Mouse (Mus musculus): ENCODE measurements around the gene Tshz2.
A peak's percentile ranks its signal among the peaks of the same experiment; 100 is the strongest.

Gene Tshz2

DNA sequence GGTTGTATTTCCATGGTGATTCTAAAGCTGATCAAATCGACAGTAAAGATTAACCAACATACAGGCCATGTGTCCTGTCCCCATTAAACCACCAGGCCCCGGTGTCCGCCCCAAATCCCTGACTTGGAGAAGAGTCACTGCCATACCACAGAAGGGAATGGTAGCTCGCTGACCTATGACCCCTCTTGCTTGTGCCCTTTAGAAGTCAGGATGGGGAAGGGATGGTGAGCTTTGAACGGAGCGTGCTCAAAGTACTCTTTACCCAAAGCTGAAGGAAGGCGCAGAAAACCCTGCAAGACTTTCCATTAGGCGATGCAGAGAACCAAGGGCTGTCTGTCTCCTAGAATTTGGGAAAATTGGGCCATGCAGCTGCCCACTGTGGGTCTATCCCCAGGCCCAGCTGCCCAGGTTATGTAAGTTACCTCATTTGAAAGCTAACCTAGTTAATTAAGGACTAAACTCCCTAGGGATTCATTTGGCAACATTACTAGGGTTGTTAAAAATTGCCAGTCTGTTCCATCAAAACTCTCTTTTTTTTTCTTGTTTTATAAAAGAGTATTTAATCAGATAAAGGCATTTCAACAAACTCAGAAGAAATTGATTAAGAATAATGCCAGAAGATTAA, 238.7 kb downstream of the Tshz2 start:
- DNase-seq (ENCODE audit: low spot score): no peak

GRCm38 (mm10) chr2:169873442-169873841, 240.6 kb downstream of the Tshz2 start:
- DNase-seq (ENCODE audit: low spot score): no peak

DNA sequence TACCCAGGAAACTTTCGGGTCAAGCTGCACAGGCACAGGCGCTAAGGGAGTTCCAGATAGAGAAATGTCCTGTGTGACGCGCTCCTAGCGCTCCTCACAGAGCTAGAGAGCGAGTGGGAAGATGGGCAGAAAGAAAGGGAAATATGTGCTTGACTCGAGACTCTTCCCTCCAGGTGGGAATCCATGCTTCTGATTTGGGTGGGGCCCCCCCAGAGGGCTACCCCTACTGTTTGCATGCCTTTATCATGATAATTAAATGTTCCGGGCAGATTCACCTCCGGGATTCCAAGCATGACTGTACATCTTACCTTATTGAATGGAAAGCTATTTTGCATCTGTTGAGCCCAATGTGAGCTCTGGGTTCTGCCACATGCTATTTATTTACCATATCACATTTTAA, 255.1 kb downstream of the Tshz2 start:
- DNase-seq (ENCODE audit: low spot score): no peak

- DNase-seq (ENCODE audit: low spot score): no peak
These were observed 259.7 kb downstream of the Tshz2 start for GRCm38 (mm10) chr2:169892441-169893038.

DNA sequence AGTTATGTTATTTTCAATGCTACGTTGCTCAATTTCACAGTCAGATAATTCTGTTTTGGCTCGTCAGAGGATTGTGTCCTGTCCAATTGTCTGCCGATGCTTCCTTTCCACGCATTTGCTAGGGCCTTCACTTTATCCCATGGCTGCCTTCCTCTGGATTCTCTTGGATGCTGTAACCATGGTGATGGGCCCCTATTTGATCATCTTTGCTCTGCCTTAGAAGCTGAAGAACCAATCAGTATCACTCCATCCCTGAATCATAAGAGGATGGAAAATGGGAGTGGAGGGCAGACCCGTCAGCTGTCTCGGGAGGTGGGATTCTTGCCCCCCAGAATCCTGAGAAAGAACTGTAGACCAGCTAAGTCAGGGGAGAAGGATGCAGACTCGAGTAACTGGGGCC, 270.1 kb downstream of the Tshz2 start:
- no peak for DNase-seq (ENCODE audit: low spot score)

GRCm38 (mm10) chr2:169906396-169906795, 273.6 kb downstream of the Tshz2 start:
- DNase-seq (ENCODE audit: low spot score): no peak

- DNase-seq (ENCODE audit: low spot score): no peak
These were observed 275.2 kb downstream of the Tshz2 start for GRCm38 (mm10) chr2:169907979-169908378.

DNA sequence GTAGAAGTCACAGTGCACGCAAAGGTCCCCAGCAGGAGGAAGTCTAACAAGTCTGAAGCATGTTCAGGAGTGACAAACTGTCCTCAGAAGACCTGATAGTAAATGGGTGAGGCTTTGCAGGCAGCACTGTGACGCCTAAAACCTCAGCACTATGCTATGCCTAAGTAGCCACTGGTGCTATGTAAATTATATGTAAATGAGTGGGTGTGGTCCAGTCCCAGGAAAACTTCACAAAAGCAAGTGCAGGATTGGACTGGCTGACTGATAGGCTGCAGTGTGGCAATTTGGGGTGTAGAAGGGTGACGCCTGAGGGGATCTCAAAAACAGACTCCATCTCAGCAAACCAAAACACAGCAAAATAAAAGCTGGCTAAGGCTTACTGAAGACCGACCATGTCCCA, 277.8 kb downstream of the Tshz2 start:
- DNase-seq (ENCODE audit: low spot score): no peak

DNA sequence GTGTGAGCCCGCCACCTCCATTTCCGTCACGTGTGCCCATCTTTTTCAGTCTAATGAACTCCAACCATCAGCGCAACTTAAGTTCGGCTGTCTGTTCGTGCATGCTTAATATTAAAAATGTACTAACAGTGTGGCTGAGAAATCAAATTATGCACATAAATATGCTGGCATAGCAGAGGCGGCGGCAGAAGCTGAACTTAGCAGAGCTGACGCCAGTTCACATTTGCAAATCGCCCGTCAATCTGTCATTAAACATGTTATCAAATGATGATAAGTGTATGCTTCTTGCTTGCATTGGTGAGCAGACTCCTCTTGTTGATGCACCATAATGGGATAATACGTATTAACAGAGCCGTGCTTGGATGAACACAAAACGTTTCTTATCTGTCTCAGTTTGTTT, 280.0 kb downstream of the Tshz2 start:
- DNase-seq (ENCODE audit: low spot score): no peak

DNA sequence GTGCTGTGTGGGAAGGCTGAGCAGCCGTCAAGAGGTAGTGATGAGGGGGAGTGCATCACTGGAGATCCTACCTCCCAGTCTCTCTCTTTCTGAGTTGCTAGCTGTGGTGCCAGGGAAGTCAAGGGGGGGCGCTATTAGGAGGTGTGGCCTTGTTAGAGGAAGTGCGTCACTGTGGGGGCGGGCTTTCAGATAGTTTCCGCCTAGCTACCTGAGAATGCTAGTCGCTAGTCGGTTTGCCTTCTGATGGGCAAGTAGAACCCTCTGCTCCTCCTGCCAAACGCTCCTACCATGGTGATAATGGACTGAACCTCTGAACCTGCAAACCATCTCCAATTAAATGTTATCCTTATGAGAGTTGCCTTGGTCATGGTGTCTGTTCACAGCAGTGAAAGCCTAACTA, 282.1 kb downstream of the Tshz2 start:
- no peak for DNase-seq (ENCODE audit: low spot score)

DNA sequence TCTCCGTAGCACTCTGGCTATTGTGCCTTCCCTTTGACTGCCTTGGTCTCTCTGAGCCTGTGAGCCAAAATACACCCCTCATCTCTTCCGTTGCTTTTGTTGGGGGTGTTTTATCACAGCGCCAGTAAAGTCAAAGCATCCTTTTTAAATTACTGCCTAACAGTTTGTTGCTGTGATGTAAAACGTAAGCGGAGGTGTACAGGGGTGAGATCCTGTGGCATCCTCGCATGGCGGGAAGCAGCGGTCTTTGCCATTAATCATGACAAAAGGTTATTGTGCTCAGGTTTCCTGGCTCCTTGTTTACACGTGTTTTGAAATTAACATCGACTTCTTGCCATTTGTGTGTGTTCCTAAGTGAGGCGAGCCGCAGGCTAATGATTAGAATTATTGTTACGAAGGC, 282.5 kb downstream of the Tshz2 start:
- no peak for DNase-seq (ENCODE audit: low spot score)

GRCm38 (mm10) chr2:169919111-169919695, 286.4 kb downstream of the Tshz2 start:
- peak; percentile 35 for DNase-seq (ENCODE audit: low spot score)

DNA sequence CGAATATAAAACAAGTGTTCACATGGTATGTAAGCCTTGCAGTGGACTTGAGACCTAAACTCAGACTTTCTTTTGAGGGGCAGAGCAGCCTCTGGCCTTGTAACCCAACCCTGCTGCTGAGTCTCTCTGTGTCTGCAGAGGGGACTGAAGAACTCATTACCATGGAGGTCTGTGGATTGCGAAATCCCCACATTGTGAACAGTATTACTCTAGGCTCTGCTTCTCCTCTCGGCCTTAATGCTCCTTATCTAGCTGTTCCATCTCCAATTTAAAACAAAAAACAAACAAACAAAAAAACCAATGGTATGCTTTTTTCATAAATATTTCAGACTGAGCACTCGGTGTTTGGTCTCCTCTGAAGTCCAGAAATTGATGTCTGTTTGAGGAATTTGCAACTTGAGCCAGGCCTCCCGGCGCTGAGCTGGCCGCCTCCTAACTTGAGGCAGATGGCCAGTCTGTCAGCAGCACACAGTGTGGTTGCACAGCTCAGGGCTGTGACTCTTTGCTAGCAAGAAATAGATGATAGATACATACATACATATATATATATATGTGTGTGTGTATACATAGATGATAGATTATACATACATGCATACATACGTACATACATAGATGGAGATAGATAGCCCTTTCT, 291.5 kb downstream of the Tshz2 start:
- DNase-seq (ENCODE audit: low spot score): no peak

DNA sequence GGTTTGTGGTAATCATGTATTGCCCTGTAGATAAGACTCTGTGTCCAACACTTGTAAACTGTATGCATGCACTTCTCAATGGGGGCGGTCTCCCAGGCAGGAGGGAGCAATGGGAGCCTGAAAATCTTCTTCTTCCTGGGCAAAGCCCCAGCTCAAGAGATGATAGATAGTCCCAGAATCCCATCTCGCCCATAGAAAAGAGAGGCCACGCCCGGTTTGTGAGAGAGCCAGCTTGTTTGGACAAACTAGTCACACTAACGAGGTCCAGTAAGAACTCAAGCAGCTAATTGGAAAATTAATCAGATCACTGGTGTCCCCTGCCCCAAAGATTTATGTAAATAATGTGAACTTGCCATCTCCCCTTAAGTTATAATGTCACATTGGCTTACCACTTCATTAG, 292.7 kb downstream of the Tshz2 start:
- peak; percentile 26 for DNase-seq (ENCODE audit: low spot score)

GRCm38 (mm10) chr2:169926016-169926415, 293.2 kb downstream of the Tshz2 start:
- peak; percentile 26 for DNase-seq (ENCODE audit: low spot score)

GRCm38 (mm10) chr2:169927401-169927800, 294.6 kb downstream of the Tshz2 start:
- DNase-seq (ENCODE audit: low spot score): no peak

- peak; percentile 46 for DNase-seq (ENCODE audit: low spot score)
These were observed 295.8 kb downstream of the Tshz2 start for GRCm38 (mm10) chr2:169928447-169929120.

GRCm38 (mm10) chr2:169929540-169930497, 297.0 kb downstream of the Tshz2 start:
- DNase-seq (ENCODE audit: low spot score): peak; percentile 34

- DNase-seq (ENCODE audit: low spot score): no peak
These were observed 302.8 kb downstream of the Tshz2 start for GRCm38 (mm10) chr2:169935642-169936041.

GRCm38 (mm10) chr2:169940297-169941142, 307.7 kb downstream of the Tshz2 start:
- no peak for DNase-seq (ENCODE audit: low spot score)

- no peak for DNase-seq (ENCODE audit: low spot score)
These were observed 310.9 kb downstream of the Tshz2 start for GRCm38 (mm10) chr2:169943727-169944126.

All from ovary, postnatal 36 days (tissue).